Mouse (Mus musculus): Measurements from ENCODE around the gene Atp6v1g2.
"Not testable (repeated sequence)": the region's sequence is repeated elsewhere in the genome, so short reads cannot be mapped to it uniquely, and the experiment has no call there.

Gene Atp6v1g2

GRCm38 (mm10) chr17:35202442-35202841, 31.0 kb upstream of the Atp6v1g2 start:
- no peak for DNase-seq (ENCODE audit: low read depth, low spot score)

- no peak for DNase-seq (ENCODE audit: low read depth, low spot score)
Measured at GRCm38 (mm10) chr17:35204494-35205379, 28.7 kb upstream of the Atp6v1g2 start, which contains the start of gene Lta. Gene Lta, minus strand, starts transcription at chr17:35205351.

- DNase-seq (ENCODE audit: low read depth, low spot score), result no peak
Measured at GRCm38 (mm10) chr17:35205380-35205769, 28.1 kb upstream of the Atp6v1g2 start.

- DNase-seq (ENCODE audit: low read depth, low spot score), result no peak
Measured at GRCm38 (mm10) chr17:35209785-35210535, 23.5 kb upstream of the Atp6v1g2 start.

- DNase-seq (ENCODE audit: low read depth, low spot score), result no peak
Measured at GRCm38 (mm10) chr17:35210593-35210992, 22.9 kb upstream of the Atp6v1g2 start.

- DNase-seq (ENCODE audit: low read depth, low spot score), result no peak
Measured at GRCm38 (mm10) chr17:35213071-35213470, 20.4 kb upstream of the Atp6v1g2 start.

GRCm38 (mm10) chr17:35218516-35219193, 14.8 kb upstream of the Atp6v1g2 start:
- no peak for DNase-seq (ENCODE audit: low read depth, low spot score)

GRCm38 (mm10) chr17:35219601-35220041, 13.8 kb upstream of the Atp6v1g2 start:
- no peak for DNase-seq (ENCODE audit: low read depth, low spot score)

GRCm38 (mm10) chr17:35220156-35220952, 13.1 kb upstream of the Atp6v1g2 start, which contains the start of gene Gm16181:
Gene Gm16181, plus strand, starts transcription at chr17:35220834.
- DNase-seq (ENCODE audit: low read depth, low spot score), result no peak

GRCm38 (mm10) chr17:35222299-35222698, 11.2 kb upstream of the Atp6v1g2 start:
- no peak for DNase-seq (ENCODE audit: low read depth, low spot score)

- DNase-seq (ENCODE audit: low read depth, low spot score), result no peak
Measured at GRCm38 (mm10) chr17:35224641-35225040, 8.8 kb upstream of the Atp6v1g2 start.

GRCm38 (mm10) chr17:35225456-35225855, 8.0 kb upstream of the Atp6v1g2 start:
- peak; percentile 85 for DNase-seq (ENCODE audit: low read depth, low spot score)

GRCm38 (mm10) chr17:35226561-35227046, 6.9 kb upstream of the Atp6v1g2 start:
- DNase-seq (ENCODE audit: low read depth, low spot score), result no peak

- DNase-seq (ENCODE audit: low read depth, low spot score), result no peak
Measured at GRCm38 (mm10) chr17:35231022-35231421, 2.4 kb upstream of the Atp6v1g2 start.

GRCm38 (mm10) chr17:35232043-35232442, 1.4 kb upstream of the Atp6v1g2 start:
- DNase-seq (ENCODE audit: low read depth, low spot score), result peak; percentile 87

GRCm38 (mm10) chr17:35232659-35233058, 801 bp upstream of the Atp6v1g2 start:
- no peak for DNase-seq (ENCODE audit: low read depth, low spot score)

GRCm38 (mm10) chr17:35234090-35234489, 630 bp downstream of the Atp6v1g2 start:
- not testable (repeated sequence) for DNase-seq (ENCODE audit: low read depth, low spot score)

- DNase-seq (ENCODE audit: low read depth, low spot score), result peak; percentile 63
Measured at GRCm38 (mm10) chr17:35234903-35235302, 1.4 kb downstream of the Atp6v1g2 start.

- peak; percentile 98 for DNase-seq (ENCODE audit: low read depth, low spot score)
Measured at GRCm38 (mm10) chr17:35235614-35236389, 2.3 kb downstream of the Atp6v1g2 start, which contains the start of gene Nfkbil1. Gene Nfkbil1, minus strand, starts transcription at chr17:35235792.

GRCm38 (mm10) chr17:35236390-35236746, 2.9 kb downstream of the Atp6v1g2 start:
- DNase-seq (ENCODE audit: low read depth, low spot score), result peak; percentile 96

All from 3T3-L1 (cell line).